Mouse (Mus musculus): ENCODE measurements at regions not wholly inside any gene's neighbourhood (a gene's known extent, or its start where the extent isn't known, plus 50 kb on each side); places are given as distances from the start of the nearest gene placed in this dataset. TPM values are rescaled to one million over a fixed set of nuclear protein-coding genes. Genes with fewer than 3 reads are reported as not detected.

Small RNA genes in the stretch of these regions (microRNA-seq; reads per million reads assigned to microRNA genes)
- not detected for gene Mir6401

Measured in forebrain, embryonic 15.5 days (tissue).